Mouse (Mus musculus) frontal cortex, postnatal 10 days (tissue): ENCODE results near the gene Lamb1.

ENCODE experiments used
- DNase-seq, 2 experiments: peaks; one replicate each; pipeline ENCODE4 v3.0.0; 2022; ENCODE audit warnings: low spot score in 2 of 2, mixed read lengths in 1 of 2

Gene Lamb1

GRCm38 (mm10) chr12:31265005-31265721 lies at the start of gene Lamb1:
TSS of gene Lamb1 (plus strand) at chr12:31265234.
- peak; percentile 16 to 25 for DNase-seq

GRCm38 (mm10) chr12:31217232-31217631 lies 47.8 kb upstream of the Lamb1 start:
- DNase-seq: no peak

GRCm38 (mm10) chr12:31218774-31219173 lies 46.3 kb upstream of the Lamb1 start:
- DNase-seq: no peak

DNA sequence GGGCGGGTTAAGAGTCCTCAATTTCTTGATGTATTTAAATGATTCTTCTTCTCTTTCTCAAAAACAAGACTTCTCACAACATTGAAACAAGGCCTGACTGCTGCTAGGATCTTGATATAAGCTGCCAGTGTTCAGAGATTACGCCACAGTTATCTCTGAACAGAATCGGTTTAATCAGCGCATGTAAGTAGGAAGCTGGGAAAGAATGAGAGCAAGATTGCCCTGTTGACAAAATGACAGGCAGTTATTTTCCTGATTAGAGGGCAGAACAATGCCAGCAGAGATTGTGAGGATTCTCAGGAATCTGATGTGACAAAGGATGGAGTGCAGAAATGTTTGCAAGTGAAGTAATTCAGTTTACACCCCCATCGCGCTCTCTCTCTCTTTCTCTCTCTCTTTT lies 43.5 kb upstream of the Lamb1 start:
- no peak for DNase-seq

DNA sequence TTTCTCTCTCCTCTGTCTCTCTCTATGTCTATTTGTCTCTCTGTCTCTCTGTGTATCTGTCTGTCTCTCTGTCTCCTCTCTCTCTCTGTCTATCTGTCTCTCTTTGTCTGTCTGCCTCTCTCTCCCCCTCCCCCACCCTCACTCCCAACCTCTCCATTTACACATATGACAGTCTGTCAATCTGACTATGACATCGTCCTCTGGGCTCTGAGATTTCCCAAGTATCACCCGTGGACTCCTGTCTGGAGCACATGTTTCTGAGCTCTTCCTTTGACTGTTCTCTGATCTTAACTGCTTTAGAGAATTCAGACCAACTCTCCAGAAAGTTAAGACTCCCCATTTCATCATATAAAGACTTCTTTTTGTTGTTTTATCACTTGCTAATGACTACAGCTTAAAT lies 42.8 kb upstream of the Lamb1 start:
- DNase-seq: no peak

GRCm38 (mm10) chr12:31222741-31223140 lies 42.3 kb upstream of the Lamb1 start:
- DNase-seq: no peak

DNA sequence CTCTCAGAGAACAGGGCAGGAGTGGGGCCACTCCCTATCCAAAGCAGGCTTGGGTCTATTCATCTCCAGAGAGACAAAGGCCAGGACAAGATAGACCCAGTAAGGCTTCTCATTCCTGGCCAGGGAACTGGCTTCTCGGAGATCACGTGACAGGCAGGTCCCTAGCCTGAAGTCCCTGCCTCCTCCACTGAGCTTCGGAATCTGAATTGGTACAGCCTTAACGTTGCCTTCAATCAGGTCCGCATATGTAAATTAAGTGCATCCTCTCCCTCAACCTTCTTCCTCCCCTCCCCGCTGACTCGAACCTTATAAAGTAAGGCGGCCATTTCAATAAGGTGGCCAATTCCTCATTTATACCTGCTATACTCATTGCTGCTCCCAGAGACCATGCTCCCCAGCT lies 39.6 kb upstream of the Lamb1 start:
- no peak for DNase-seq

- no peak for DNase-seq
These were observed 37.9 kb upstream of the Lamb1 start for GRCm38 (mm10) chr12:31227167-31227566.

- no peak for DNase-seq
These were observed 36.2 kb upstream of the Lamb1 start for GRCm38 (mm10) chr12:31228878-31229277.

GRCm38 (mm10) chr12:31232635-31233034 lies 32.4 kb upstream of the Lamb1 start:
- DNase-seq: no peak

DNA sequence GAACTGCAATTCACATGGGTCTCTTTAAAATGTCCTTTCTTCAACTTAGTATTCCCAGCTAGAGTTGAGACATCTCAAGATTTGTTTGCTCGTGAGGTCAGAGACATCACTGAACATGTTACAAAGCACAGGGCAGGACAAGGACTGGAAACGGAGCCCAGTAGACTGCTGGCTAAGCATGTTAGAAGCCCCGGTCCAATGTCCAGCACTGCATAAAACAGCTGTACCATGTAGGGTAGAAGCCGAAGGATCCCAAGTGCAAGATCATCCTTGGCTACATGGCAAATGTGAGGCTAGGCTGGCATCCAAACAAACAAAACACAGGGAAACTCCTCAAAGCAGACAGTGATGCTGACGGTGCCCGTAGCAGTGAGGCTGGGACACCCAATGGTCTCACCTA lies 30.0 kb upstream of the Lamb1 start:
- DNase-seq: no peak

- DNase-seq: no peak
These were observed 28.0 kb upstream of the Lamb1 start for GRCm38 (mm10) chr12:31236861-31237595.

- DNase-seq: no peak
These were observed 25.9 kb upstream of the Lamb1 start for GRCm38 (mm10) chr12:31239031-31239583.

GRCm38 (mm10) chr12:31239798-31240197 lies 25.2 kb upstream of the Lamb1 start:
- no peak for DNase-seq

GRCm38 (mm10) chr12:31240470-31240869 lies 24.6 kb upstream of the Lamb1 start, which contains the start of gene Gm6993:
TSS of gene Gm6993 (plus strand) at chr12:31240770.
- no peak for DNase-seq

GRCm38 (mm10) chr12:31241595-31242342 lies 23.3 kb upstream of the Lamb1 start:
- no peak for DNase-seq

- DNase-seq: no peak
These were observed 21.0 kb upstream of the Lamb1 start for GRCm38 (mm10) chr12:31244001-31244400.

GRCm38 (mm10) chr12:31244691-31245090 lies 20.3 kb upstream of the Lamb1 start:
- no peak for DNase-seq

DNA sequence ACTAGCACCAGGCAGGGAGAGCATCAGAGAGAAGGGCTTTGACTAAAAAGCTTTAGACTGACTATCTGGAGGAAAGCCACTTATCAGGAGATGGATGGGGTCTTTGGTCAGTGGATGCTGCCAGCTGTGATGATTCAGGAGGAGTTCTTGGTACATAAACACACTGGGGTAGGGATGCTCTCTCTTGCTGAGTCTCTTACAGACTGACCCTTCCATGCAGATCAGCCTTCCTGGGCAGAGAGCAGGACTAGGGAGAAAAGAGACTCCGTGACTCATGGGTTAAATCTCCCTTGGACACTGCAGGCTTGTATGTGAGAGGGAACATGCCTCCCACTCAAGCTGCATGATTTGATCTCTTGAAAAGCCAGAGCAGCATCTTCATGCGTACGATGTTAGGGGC lies 18.9 kb upstream of the Lamb1 start:
- DNase-seq: no peak

DNA sequence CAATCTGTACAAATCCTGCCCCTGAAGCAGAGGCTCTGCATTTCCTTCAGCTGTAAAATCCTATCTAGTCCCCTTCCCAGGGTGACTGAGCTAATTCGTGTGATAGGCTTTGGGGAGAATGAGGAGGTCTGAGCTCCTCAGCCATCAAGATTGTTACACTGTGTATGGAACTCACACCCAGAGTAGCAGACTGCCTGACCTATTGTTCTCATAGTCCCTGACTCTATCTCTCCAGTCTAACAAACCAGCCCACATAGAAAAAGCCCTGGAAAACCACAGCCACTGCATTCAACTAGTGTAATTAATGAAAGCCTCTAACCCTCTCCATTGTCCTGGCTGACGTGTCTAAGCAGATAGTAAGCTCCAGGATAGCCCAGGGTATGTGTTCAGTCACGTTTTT lies 18.4 kb upstream of the Lamb1 start:
- DNase-seq: no peak

DNA sequence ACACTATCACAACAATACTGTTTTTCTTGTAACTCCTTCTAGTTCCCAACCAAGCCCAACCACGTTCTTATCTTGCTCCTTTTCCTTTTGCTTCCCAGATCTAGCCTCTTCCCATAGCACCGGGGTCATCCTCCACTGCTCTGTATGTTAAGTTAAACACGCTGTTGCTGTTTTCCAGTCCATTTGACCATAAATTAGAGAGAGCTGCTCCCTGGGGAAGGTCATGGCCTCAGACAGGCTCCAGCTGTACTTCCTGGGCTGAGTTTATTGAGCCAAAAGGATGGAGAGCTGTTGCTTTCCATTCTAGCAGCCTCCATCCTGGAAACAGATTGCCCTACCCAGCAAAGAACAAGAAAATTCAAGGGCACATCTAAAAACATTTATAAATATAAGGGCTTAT lies 16.9 kb upstream of the Lamb1 start:
- DNase-seq: no peak

DNA sequence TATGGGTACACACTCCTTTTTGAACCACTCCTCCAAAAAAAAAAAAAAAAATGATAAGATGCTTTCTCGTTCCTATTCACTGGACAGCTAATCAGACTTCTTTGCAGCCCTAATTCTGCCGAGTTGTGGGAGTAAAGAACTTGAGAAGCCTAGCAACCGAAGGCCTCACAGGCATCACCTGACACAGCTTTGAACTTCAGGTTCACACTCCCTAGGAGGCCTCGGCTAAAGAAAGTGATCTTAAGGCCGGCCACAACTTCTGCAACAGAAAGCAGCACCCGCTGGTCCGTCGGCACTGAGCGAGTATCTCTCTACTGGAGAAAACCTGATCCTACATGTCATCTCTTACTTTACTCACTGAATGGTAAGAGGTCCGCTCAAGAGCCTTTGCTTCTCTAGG lies 16.4 kb upstream of the Lamb1 start:
- no peak for DNase-seq
